Mouse (Mus musculus) layer of hippocampus, adult 18-20 months (tissue): ENCODE measurements at regions not wholly inside any gene's neighbourhood (a gene's known extent, or its start where the extent isn't known, plus 50 kb on each side); places are given as distances from the start of the nearest gene placed in this dataset.
A peak's percentile ranks its signal among the peaks of the same experiment; 100 is the strongest.

Source experiments
- DNase-seq, 2 experiments: peaks; one replicate each; pipeline ENCODE4 v3.0.0; 2022; ENCODE audit warnings: low spot score in 2 of 2

DNA sequence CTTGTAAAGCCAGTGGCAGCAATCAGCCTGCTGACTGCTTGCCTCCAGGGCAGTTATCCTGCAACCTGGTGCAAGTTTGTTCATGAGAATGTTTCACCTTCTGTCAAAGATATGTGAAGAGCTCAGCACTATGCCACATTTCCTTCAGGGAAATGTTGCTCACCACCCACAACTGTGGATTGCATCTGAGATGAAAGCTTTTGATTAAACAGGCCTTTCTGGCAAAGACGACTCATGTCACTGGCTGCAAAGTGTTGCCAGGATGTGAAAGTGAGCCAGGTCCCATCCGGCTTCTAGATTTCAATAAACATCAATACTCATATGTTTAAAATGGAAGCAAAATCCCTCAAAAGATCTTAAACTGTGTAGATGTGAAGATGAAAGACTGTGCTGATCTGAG lies 2121.0 kb downstream of the Gm37988 start:
- no peak for DNase-seq

- DNase-seq = no peak
Observed at GRCm38 (mm10) chr1:6931876-6932275, 2124.2 kb downstream of the Gm37988 start.

- DNase-seq = no peak
Observed at GRCm38 (mm10) chr1:6969838-6970237, 2162.1 kb downstream of the Gm37988 start.

- no peak for DNase-seq
Observed at GRCm38 (mm10) chr1:6973749-6974327, 2166.1 kb downstream of the Gm37988 start.

DNA sequence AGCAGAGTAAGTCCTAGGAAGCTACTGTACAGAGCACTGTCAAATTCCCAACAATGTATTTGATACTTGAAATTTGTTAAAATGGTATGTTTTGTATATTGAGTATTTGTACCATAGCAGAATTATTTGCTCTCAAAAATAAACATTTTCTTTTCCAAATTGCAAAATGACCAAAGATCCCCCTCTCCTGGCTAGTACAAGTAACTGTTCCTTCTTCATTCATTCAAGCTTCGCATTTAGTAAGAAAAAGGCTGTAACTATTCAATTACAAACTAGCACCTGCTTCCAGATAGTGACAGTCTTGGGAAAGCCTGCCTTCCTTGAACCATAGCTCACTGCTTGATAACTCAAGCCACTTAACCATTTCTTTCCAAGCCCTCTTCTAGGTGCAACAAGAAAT lies 2171.9 kb downstream of the Gm37988 start:
- DNase-seq = peak in 1 of 2 experiments; percentile 15

GRCm38 (mm10) chr1:6984226-6984625 lies 2176.5 kb downstream of the Gm37988 start:
- no peak for DNase-seq

- no peak for DNase-seq
Observed at GRCm38 (mm10) chr1:6997611-6998010, 2189.9 kb downstream of the Gm37988 start.

DNA sequence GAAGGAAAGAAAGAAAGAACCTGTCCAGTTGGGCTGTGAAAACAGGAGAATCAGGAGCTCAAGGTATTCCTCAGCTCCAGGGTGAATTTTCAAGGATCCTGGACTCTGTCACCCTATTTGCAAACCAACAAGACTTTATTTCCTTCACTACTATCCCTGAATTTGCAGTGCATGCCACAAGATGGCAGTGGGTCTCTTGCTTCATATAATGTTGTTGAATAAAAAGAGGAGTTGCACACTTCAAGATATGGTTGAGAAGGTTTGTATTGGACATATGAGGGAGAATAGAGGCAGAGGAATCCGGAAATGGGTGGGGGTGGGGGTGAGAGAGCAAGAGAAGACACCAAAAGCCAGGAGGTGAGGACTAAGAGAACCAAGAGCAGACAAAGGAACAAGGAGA lies 2202.5 kb downstream of the Gm37988 start:
- peak; percentile 5 to 73 for DNase-seq
